Mouse (Mus musculus) brain, embryonic 18.5 days (tissue): ENCODE results near the gene Tmem63b.

Experiments used
- DNase-seq: peaks from one replicate; pipeline ENCODE4 v3.0.0-alpha.2; 2012; ENCODE audit warnings: low read depth, low spot score

Gene Tmem63b

DNA sequence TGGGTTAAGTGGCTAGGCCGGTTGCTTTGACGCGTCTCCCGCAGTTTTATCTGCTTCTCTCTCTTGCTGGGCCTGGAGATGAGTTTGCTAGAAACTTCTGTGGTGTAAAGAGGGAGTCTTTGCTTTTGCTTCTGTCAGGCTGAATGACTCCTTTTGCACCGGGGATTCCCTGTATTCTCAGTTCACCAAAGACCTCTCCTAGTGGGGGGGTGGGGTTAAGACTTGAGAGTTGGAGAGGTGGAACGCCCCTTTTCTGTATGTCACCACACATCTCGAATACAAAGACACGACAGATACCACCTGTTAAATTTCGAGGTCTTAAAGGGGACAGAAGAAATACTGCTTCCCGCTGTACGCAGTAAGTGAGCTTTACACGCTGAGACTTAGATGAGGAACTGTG, at the start of gene Tmem63b:
TSS of gene Tmem63b (minus strand) at position 190 of the 400 bp plus-strand sequence.
- DNase-seq: no peak

DNA sequence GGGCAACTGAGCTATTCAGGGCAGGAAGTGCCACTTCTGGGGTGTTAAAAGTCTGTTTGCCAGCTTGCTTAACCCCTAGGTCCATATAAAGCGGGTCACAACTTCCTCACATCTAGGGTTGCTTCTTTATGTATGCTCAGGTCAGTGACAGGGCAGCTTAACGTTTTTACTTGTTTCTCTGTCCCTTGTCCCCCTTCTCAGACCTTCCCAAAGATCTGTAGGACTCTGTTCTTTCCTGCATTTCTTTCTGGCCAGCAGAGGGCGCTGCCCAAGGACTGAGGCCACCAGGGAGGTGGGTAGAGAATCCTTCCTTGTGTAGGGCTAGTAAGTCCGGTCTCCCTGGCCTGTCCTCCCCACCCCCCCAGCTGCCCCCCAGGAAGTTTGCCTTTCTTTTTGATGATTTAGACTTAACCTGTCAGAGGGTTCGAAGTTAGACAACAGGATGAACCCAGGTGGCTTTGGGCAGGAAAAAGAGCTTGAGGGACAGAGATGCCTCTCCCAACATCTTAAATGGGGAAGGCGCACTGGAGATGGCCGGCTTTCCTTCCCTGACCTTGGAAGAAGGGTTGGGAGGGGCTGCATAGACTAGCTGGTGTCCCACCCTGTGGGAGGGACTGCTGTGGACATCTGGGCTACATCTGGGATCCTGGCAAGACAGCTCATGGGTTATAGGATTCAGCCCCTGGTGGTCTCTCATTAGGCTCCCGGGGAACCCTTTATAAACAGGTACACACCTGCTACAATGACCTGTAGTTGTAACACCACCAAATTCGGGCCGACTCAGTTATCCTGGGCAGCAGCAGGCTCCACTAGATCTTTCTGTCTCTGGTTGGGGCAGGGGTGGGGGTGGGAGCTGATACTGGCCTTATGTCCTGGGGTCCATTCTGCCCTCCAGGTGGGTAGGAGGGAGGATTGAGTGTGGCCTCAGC, 48.9 kb upstream of the Tmem63b start:
- DNase-seq: no peak

DNA sequence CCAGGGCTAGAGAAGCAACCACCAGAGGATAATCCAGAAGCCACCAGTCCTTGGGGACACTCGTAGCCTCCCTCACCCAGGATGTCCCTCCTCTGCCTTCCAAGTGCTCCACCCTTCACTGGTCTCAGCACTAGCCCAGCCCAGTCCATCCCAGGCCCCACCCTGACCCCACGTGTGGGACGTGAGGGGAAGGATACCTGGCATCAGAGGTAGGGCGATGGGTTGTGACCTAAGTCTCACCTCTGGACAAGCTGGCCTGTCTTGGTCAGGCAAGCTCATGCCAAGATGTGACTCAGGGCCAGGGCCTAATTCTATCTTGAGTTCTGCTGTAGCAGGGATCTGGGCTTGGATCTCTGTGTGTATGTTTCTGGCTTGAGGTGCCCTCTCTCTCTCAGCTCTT, 48.2 kb upstream of the Tmem63b start:
- no peak for DNase-seq

DNA sequence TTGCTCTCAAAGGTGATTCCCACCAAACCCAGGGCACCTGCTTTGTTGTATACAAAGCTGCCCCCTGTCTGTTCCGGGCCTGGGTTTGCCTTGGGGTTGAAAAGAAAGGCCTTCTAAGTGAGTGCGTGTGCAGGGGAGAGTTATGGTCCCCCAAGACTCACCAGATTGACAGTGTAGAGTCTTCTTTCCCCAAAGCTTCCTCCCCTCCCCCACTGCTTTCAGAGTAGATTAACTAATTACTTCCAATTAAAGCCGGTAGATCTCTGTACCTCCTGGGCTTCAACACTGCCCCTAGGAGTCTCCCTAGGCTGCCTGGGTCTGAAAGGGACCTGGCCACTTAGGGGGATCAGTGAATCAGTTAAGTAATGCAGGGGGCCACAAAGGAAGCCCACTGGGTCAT, 47.6 kb upstream of the Tmem63b start:
- no peak for DNase-seq

DNA sequence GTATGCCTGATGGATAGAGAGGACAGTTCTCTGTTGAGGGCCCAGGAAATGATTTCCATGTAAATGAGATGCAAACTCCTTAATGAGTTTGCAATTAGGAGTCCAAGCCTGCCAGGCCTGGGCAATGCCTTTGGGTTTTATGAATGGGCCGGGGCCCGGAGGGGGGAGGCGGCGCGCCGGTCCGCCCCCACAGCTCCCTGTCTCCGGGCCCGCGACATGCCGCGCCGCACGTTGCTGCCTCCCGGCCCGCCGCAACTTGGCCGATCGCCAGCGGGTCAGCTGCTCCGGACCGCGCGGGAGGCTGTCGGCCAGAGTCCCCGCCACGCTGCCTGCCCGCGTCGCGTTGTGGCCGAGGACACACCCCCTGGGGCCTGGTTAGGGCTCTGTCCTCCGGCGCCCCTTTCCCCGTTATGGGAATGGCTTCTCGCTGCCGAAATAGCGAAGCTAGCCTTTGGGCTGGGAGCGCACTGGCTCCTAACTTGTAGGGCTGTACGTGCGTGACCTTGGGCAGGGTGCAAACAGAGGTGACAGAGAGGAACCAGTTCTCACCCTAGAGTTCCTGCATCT, 47.1 kb upstream of the Tmem63b start, which contains the start of gene 1600014C23Rik:
TSS of gene 1600014C23Rik (minus strand) at position 110 of the 567 bp plus-strand sequence.
- DNase-seq: no peak

DNA sequence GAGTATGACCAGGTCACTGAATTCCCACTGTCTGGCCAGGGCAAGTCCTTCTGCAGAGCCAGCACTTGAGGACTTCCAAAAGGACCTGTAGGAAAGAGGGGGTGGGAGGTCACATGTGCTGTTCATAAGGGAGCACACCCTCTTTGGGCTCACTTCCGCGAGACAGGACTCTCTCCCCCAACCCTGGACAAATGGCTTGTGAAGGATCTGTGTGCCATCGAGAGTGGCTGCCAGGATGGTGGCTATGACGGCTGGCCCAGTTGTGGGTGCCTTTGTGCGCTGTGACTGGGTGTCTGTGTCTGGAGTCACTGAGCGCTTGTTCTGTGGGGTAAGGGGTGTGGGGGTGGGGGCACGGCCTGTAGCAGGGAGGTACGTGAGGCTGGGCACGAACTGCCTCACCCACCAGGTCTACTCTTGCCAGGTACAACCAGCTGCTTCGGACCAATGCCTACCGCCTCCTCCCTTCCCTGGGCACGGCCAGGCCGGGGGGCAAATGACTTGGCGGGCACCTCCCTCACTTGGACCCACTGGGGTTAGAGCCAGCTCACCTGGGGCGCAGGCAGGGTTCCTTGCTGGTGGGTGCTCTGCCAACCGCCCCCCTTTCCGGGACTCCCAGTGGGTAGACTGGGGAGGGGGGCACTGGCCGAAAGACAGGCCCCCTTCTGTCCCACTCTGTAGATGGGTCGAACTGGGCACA, 46.5 kb upstream of the Tmem63b start:
- DNase-seq: no peak

DNA sequence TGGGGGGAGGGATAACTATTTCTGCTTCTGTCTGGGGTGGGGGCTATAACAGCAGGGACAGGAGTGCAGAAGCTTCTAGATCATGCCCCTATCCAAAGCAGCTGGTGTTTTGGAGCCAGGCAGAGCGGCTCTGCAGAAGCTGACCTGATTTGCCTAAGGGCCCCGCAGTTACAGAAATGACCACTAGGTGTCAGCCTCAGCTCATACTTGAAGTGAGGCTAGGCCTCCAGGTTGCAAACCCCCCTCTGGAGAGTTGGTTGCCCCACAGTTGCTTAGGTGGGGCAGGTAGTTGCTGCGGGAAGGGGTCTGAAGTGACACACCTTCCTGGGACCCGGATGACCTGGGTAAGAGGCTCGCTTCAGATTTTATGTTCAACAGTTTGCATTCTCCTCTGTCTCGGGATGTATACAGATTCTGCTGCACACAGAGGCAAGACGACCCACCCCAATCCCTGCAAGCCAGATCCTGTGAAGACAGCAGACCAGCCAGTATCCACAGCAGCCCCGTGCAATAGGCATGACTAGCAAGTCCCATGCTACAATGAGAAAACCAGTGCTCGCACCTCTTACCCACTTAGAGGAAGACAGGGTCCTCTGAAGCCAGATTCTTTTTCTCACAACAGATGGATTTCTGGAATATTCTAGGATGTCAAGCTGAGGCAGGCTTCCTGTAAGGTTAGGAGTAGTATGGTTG, 44.6 kb upstream of the Tmem63b start:
- DNase-seq: no peak

DNA sequence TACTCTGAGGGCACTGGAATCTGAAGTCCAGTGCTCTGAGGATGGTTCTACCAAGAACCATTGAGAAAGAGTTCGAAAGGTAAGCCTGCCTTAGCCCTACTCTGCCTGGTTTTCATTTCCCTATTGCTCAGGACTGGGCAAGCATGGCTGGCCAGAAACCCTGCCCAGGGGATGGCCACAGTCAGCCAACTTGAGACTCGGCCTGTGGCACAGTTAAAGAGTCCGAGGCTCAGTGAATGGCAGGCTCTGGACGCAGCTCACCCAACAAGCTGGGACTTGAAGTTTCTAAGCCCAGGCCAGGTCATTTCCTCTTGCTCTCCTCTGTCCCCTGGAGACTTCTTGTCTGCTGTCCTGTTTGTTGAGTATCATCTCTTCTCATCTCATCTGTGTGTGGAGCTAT, 44.0 kb upstream of the Tmem63b start:
- DNase-seq: no peak

DNA sequence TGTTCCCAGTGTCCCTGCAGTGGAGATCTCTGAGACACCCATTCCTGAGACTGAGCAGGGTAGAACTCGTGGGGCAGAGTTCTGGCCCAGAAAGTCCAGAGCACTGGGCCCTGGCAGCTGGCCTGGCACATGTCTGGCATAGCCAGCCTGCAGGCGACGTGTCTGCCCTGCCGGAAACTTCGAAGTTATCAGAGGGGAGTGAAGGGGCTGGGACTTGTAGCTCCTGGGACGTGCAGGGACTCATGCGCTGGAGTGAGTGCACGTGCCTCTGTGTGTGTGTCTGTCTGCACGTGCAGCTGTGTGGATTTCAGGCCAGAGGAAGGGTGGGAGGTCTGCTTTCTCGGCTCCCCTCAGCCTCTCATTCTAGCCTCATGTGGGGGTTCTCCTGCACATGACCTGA, 42.7 kb upstream of the Tmem63b start:
- no peak for DNase-seq

DNA sequence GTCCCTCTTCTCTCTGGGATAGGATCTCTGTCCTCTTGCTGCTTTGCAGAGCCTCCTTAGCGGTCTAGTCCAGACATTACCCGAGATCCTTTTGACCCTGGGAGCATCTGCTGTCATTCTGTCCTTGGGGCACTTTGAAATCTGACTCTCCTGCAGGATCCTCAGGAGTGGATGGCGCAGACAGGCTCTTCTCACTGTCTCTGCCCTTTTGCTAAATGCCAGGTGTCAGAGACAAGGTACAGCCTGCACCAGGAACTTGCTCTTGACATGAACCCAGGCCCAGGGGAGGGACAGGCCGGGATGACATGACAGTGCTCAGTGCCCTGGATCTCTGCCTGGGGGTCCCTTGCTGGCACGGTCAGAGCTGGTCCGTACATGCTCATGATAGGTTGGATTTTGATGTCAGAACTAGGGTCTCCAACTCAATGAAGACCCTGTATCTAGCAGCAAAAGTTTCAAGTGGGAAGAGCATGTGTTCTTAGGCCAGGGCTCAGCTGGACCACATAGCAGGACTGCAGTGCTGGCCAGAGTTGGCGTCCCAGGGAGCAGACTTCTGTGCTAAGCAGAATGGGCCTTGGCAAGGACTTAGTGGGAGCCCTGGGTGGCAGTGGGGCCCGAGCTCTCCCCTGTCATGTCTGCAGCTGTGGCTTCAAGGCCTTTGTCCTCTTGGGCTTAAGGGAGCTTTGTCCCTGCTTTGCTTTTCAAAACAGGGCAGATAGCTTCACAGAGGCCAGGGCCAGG, 41.4 kb upstream of the Tmem63b start:
- DNase-seq: no peak

DNA sequence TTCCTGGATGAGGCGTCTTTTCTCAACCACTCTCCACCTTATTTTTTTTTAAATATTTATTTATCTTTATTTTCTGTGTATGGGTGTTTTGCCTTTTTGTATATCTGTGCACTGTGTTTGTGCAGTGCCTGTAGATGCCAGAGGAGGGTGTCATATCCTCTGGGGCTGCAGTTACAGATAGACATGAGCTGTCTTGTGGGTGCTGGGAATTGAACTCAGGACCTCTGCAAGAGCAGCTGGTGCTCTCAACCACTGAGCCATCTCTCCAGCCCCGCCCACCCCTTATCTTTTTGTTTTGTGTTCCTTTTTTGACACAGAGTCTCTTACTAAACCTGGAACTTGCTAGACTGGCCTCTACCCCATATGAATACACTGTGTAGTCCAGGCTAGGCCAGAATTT, 40.8 kb upstream of the Tmem63b start:
- DNase-seq: no peak

DNA sequence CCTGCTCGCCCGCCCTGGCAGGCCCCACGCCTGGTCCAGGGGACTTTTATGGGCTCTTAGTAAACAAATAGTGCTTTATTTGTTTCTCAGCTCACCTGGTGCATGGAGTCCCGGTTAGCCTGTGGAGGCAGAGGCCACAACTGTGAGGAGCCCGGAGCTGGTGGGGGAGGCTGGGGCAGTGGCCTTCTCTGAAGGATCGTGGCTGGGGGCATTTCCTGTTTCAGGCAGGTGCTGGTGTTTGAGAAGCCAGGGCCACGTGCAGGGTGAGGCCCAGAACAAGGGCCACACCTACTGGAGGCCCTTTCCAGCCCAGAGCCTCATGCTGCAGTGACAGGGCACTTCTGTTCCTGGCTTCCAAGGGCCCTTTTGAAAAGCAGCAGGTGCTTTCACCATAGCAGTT, 39.5 kb upstream of the Tmem63b start:
- no peak for DNase-seq

DNA sequence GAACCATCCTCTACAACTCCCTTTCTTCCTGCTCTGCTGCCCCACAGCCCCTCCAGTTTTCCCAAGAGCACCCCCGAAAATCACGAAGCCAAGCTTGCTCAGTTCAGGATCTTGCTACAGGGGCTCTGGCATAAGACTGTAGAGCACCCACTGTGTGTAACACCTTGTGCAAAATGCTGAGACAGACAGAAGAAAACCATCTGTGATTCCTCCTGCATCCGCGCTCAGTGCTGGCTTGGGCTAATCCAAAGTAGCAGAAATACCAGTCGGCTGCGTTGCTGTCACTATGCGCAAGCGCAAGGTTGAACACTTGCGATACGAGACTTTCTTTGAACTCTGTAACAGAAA, 37.8 kb upstream of the Tmem63b start:
- no peak for DNase-seq

DNA sequence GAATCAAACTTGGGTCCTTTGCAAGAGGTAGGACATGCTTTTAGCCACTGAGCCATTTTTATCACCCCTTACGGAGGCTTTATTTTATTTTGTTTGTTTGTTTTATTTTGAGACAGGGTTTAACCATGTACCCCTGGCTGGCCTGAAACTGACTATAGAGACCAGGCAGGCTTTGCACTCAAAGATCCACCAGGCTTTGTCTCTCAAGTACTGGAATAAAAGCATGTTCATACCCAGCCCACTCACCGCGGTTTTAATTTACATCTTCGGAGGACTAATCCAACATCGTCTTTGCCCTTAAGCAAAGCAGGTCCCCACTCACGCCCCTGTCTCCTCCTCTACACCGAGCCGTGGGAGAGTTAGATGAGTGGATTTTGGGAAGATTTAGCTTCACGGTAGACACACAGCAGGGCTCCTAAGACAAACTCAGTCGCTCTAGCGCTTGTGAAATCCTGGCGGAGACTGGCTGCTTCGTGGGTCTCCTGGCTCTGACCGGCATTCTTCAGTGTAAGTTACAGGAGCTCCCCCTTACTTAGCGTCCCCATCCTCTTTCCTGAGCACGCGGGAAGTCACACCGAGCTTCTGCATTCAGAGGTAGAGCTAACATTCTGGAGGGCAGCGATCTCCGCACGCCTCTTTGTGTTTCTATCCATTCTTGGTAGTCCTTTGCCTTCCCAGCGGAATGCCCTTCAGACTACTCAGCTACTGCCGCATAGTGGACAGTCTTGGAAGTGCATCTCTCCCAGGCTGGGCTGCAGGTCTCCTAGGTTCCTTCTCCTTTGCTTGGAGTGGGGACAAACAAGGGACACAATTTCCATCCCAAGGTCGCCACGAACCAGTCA, 37.2 kb upstream of the Tmem63b start:
- DNase-seq: peak; percentile 71

DNA sequence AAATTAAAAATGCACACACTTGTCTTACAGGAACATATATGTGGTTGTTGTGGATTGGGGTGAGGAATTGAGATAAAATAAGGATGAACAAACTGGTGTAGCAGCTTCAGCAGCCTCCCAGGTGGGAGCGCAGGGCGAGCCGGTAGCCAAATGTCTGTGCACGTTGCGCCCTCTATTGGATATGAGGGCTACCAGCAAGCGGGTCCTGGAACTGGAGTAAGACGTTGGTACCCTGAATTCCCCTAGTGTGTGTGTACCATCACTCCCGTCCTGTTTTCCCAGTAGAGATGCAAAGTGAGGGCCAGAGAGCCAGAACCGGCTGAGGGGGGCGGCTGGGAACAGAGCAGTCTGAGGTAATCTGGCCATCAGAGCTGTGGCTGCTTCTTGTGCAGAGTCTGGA, 31.6 kb upstream of the Tmem63b start:
- no peak for DNase-seq

DNA sequence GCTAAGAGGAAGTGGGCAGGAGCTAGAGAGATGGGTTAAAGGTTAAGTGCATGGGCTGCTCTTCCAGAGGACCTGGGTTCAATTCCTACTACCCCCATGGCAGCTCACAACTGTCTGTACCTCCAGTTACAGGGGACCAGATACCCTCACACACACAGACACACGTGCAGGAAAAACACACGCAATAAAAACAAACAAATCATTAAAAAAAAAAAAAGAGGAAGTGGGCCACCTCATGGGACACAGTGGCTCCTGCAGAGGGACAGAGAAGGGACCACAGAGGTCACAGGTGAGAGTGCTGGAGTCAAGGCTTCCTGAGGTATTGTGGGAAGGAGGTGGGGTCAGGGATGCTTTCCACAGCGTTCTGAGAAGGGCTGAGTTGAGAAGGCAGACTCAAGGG, 24.8 kb upstream of the Tmem63b start:
- no peak for DNase-seq

DNA sequence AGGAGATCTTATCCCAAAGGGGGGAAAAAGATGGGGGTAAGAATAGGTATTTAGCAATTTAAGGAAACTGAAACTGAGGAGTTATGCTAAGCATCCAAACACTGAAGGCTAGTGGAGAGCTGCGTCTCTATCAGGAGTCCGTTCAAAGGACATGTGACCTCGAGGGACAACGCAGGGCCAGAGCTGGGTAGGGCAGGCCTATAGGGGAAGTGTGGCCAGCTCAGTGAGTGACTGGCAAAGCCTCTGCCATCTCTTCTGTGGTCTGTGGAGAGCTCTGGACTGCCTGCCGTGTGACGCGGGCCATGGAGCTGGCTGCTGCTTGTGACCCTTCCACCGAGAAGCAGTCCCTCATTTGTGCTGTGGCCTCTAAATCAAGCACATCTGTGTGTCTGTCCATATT, 23.7 kb upstream of the Tmem63b start:
- DNase-seq: no peak

DNA sequence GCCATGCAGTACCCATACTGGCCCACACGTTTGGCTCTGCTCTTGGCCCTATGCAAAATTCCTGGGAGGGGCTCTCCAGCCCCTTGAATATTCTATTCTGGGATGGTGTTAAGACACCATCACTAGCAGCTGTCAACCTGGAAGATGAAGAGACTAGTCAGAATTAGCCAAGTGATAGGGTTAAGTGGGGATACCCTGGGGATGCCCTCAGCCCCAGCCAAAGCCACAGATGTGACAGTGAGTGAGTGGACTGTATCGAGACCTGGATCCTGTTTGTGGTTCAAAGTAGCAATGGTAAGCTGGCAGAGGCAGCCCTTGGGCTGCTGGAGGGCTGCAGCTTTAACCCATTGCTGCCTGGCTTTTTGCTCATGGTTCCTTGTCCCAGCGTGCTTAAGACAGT, 23.1 kb upstream of the Tmem63b start:
- no peak for DNase-seq

DNA sequence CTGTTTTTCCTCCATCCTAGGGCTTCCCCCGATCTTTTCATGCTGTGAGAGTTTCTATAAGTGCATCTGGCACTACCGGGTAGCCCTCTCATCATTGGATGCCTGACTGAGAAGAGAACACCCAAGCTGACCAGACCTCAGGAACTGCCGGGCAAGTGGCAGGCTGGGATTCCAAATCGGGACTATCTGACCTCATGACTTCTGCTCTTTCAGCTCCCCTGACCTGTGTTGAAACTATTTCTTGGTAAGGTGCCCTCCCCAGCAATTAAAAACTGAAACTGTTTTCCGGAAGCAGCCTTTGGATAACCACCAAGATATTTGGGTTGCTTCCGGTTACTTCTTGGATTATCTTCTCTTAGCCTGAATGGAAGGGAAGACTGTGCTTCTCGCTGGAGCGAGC, 21.5 kb upstream of the Tmem63b start:
- DNase-seq: no peak

DNA sequence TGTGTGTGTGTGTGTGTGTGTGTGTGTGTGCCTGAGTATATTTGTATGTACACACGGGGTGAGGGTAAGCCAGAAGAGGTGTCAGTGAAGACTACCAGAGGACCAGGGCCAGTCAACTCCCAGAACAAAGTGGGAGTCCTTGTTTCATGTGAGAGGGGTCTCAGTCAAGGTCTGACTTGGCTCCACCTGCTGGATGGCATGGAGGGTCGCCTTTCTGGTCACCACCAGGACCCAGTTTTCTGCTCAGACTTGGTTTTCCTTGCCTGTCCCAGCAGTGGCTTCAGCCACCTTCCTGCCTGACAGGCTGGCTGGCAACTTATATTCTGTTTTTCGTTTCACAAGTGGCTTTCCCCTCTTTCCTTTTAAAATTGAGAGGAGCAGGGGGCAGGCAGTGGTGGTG, 20.7 kb upstream of the Tmem63b start:
- DNase-seq: no peak

DNA sequence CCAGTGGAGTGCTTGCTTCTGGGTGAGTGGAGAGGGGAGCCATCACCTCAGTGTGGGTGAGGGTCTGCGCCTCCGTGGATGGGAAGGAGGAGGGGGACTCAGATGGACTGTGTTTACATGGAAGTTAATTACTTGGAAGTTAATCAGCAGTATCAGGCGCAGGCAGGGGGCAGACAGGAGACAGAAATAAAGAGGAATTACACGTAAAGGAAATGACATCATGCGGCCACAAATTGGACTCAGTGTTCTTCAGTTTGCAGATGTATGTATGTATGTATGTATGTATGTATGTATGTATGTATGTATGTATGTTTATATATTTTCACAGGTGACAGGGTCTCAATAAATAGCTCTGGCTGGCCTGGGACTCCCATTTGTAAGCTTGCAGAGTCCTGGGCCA, 20.1 kb upstream of the Tmem63b start:
- no peak for DNase-seq
